Mouse (Mus musculus) frontal cortex, postnatal 14 days (tissue): ENCODE data around the gene Srek1ip1.

ENCODE experiments used
- DNase-seq, 2 experiments: peaks; one replicate each; pipeline ENCODE4 v3.0.0; 2022; ENCODE audit warnings: low spot score in 2 of 2

The Srek1ip1 gene

GRCm38 (mm10) chr13:104843295-104844089, 51.2 kb downstream of the Srek1ip1 start:
- DNase-seq: no peak

GRCm38 (mm10) chr13:104853645-104854044, 61.4 kb downstream of the Srek1ip1 start:
- no peak for DNase-seq

- DNase-seq: peak in 1 of 2 experiments; percentile 6
Measured at GRCm38 (mm10) chr13:104863127-104863979, 71.1 kb downstream of the Srek1ip1 start, which contains the start of gene Shisal2b. Shisal2b (minus strand) TSS chr13:104863893.

GRCm38 (mm10) chr13:104866726-104867125, 74.4 kb downstream of the Srek1ip1 start:
- DNase-seq: no peak

- no peak for DNase-seq
Measured at GRCm38 (mm10) chr13:104869907-104870306, 77.6 kb downstream of the Srek1ip1 start.

GRCm38 (mm10) chr13:104878508-104878907, 86.2 kb downstream of the Srek1ip1 start:
- DNase-seq: no peak

GRCm38 (mm10) chr13:104883566-104884249, 91.4 kb downstream of the Srek1ip1 start:
- no peak for DNase-seq

GRCm38 (mm10) chr13:104886308-104887032, 94.2 kb downstream of the Srek1ip1 start:
- no peak for DNase-seq
